Mouse (Mus musculus) left cerebral cortex, postnatal 10 days (tissue): ENCODE measurements around the gene Grrp1. TPM values are rescaled to one million over a fixed set of nuclear protein-coding genes. Genes with fewer than 3 reads are reported as not detected.

Experiments
- DNase-seq, 2 experiments: peaks; one replicate each; pipeline ENCODE4 v3.0.0; 2021 to 2022; ENCODE audit warnings: low spot score in 2 of 2, mixed read lengths in 1 of 2; ENCODE audit errors: extremely low spot score in 1 of 2
- intact Hi-C: fragments of 180-260 bp; cut with DNase I; formaldehyde crosslinking; loops from one replicate; pipeline ENCODE4 v1.15.1; 2025
- total RNA-seq, 2 experiments: library from RNA; stranded (reverse); gene quantifications; 2 replicates each; pipeline ENCODE4 v1.2.3; 2021

Grrp1 gene
- total RNA-seq, 2 experiments from 2014 or later, result 3.3 to 3.7 TPM

DNA sequence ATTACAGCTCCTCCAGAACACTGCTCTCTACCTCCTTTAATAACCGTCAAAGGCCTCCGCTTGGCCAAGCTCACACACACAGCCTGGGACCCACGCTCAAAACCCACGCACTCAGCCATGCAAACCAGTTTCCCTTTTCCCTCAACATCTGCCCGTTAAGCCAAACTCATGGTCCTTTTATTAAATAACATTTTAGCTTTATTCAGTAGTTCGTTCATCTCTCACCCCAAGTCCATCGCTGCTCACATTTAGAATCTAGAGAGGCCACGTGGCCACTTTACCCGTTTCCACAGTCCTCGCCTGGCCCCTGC lies 3.0 kb downstream of the Grrp1 start:
- no peak for DNase-seq
- intact Hi-C loops, result loop anchor here (5.0 kb wide), 2 partner anchors 41 to 106 kb away; no protein-coding TSS in a partner anchor

DNA sequence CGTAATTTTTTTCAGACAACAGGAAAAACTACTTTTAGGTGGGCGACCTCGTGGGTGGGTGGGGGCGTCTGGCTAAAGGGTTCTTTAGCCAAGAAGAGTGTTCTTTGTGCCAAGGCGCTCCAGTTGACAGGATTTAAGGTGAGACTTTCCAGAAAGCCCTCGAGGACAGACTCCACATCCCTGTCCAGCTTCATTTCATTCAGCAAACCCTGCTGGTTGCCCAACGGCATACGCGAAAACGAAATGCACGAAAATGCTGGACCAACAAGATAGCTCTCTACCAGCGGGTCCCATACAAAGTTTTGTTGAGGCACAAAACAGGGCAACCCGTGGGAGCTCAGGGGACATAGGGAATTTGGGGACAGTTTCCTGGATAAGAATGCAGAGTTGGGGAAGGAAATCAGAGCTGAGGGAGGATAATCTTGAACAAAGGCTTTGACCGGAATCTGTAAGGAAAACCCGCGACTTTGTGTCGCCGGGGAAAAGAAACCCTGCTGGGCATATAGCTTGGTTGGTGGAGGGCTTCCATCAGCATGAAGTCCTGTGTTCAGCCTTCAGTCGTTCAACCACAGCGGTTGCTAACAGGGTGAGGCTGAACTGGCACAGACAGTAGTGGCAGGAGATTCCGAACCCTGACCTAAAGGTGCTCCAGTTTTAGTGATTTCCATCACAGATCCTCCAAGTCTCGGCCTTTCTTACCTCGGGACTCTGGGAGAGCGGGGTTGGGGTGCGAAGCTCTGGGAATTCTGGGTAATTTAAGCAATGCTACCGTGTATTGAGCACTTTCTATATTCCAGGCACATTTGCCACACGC lies 3.6 kb downstream of the Grrp1 start:
- no peak for DNase-seq
- intact Hi-C loops, result loop anchor here (5.0 kb wide), 2 partner anchors 42 to 107 kb away; no protein-coding TSS in a partner anchor

DNA sequence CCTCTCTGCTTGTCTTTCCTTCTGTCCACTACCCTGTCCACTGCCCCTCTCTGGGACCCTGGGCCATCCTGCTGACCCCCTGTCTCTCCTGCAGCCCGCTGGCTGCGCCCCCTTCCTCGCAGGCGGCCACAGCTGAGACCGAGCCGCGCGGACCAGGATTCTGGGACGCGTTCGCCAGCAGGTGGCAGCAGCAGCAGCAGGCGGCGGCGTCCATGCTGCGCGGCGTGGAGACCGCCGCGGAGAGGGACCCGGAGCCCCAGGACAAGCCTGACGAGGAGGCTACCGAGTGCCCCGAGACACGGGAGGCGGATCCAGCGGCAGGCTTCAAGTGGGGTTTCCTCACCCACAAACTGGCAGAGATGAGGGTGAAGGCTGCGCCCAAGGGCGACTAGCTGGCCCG lies 4.3 kb downstream of the Grrp1 start:
- DNase-seq, result peak in 1 of 2 experiments; percentile 86

DNA sequence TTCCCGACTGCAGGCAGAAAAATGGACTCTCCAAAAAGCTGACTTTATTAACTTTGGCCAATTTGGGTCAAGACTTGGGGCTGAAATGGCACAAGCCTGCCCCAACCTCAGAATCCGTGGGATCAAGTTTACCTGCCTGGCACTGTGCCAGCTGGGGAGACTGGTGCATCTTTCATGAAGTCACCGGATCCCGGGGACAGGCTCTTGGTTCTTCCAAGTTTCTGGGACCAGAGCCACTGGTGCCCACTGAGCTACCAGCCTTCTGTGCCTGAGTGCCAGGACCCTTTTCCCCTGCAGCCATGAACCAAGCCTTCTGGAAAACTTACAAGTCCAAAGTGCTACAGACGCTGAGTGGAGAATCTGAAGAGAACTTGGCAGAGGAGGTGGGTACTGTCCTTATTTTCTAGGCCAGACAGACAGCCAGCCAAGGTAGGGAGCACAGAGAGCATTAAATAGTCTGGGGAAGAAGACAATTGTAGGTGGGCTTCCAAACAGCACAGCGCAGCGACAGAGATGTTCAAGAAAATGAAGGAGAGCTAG lies 7.1 kb downstream of the Grrp1 start, which contains the start of gene Gm30191:
Gm30191 (plus strand) TSS at position 217 of the 540 bp plus-strand sequence.
- intact Hi-C loops, result no loop called here
- DNase-seq, result no peak

More for the DNA sequence above, 4.3 kb downstream of the Grrp1 start:
- intact Hi-C loops, result loop anchor here (5.0 kb wide), 2 partner anchors 43 to 108 kb away; no protein-coding TSS in a partner anchor

DNA sequence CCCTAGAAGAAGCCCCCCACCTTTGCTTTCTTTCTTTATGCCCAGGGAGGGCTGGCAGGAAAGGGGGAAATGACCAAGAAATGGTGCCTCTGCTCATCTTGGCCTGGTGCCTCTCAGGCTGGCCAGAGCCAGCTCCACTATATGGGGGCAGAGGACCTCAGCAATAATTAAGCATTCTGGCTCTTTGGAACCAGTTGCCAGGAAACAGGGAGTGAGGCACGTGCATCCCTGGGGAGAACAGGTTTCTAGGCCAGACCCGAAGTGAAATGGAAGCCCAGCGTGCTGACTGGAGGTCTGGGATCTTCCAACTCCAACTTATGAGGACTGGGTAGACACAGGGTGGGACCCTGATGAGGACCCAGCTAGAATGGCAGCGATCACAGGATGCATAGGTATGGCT lies 7.7 kb downstream of the Grrp1 start:
- DNase-seq, result no peak
- intact Hi-C loops, result no loop called here

DNA sequence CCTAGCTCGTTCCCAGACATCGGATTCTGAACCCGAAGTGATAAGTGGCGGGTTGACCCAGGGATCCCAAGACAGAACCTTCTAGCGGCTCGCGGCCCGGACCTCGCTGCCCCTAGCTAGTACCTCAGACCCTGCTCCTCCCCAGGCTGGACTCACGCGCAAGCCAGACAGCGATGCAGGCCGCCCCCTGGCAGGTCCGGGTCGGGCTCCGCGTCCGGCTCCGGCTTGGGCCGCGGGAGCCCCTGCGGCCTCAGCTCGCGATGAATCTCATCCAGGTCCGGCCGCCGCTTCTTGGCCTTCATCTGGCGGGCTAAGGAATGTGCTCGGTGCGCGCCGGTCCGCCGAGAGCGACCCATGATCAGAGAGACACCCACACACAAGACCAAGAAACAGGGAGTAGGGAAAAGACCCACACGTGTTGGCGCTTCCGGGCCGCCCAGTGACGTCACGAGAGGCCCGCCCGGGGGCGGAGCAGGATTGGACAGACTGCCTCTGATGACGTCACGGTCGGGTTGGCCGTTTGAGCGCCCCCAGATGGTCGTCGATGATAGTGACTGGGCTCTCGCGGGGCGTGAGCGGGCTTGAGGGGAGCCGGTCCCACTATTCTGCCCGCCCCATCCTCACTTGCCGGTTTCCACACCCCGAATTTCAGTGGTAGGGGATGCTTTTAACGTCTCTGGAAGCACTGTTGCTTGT lies 8.6 kb downstream of the Grrp1 start, which contains the start of gene Zfp593:
Zfp593 (minus strand) TSS at position 445 of the 696 bp plus-strand sequence.
- intact Hi-C loops, result no loop called here

DNA sequence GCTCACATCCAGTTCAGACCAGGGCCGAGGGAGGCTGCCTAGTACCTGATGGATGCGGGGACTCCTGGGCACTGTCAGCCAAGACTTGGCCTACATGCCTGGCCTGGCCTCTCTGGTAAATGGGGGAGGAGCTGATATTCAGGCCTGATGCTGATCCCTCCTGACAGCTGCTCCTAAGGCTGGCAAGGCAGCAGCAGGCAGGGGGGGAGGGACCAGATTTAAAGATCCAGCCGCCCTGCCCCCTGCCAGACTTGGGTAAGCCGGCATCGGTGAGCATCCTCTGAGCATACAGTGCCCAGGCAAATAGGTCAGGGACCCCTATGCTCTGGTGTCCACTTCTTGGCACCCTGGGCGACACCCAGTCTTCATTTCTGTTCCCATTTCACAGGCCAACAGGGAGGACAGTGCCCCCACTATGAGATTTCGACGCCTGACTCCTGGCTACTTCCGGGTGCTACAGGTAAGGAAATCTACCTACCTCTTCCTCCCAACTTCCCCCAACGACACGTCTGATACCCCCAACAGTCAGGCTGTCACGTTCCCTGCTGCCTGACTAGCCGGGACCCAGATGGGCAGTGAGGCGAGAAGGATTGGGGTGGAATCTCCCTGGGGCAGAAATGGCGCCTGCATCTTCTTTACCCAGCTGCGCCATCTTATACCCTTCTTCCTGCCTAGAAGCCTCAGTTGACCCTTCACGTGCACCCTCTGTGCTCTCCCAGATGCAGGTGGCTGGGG lies 10.2 kb downstream of the Grrp1 start, which contains the start of gene E130218I03Rik:
E130218I03Rik (plus strand) TSS at position 147 of the 735 bp plus-strand sequence.
- intact Hi-C loops, result no loop called here
- no peak for DNase-seq

More for the DNA sequence above, 8.6 kb downstream of the Grrp1 start, which contains the start of gene Zfp593:
- DNase-seq, result peak; percentile 93 to 96

DNA sequence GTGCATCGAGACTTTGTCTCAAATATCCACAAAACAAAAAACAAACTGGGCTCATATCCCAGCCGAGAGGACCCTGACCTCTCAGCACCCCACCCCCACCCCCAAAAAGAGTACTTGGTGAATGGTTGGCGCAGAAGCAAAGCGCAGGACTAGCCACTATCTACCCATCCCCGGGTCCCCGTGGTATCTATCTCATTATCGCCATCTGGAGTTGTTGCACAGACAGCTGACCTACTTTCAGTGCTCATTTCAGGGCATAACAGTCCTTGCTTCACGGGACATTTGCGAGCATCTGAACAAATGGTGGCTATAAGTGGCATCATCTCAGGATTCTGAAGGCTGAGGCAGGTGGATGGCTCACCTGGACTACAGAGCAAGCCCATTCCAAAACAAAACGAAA lies 15.2 kb downstream of the Grrp1 start:
- DNase-seq, result no peak
- intact Hi-C loops, result no loop called here

DNA sequence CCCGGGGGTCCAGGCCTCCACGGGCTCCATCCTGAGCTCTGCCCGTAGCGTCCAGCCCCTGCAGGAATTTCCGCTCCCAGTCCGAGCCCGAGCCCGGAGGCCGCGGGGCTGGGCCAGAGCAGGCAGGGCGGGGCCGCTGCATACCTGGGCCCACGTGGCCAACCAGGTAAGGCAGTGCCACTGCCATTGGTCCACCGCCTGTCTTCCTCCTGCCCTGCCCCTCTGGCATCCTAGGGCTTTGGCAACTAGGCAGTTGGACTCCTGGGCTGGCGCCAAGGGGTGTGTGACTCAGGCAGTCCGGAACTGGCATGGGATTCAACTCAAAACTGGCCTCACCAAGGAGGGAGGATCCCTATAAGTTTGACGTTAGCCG lies 15.6 kb downstream of the Grrp1 start, which contains the start of gene Cnksr1:
Cnksr1 (minus strand) TSS at position 121 of the 373 bp plus-strand sequence.
- intact Hi-C loops, result no loop called here
- peak in 1 of 2 experiments; percentile 72 for DNase-seq

DNA sequence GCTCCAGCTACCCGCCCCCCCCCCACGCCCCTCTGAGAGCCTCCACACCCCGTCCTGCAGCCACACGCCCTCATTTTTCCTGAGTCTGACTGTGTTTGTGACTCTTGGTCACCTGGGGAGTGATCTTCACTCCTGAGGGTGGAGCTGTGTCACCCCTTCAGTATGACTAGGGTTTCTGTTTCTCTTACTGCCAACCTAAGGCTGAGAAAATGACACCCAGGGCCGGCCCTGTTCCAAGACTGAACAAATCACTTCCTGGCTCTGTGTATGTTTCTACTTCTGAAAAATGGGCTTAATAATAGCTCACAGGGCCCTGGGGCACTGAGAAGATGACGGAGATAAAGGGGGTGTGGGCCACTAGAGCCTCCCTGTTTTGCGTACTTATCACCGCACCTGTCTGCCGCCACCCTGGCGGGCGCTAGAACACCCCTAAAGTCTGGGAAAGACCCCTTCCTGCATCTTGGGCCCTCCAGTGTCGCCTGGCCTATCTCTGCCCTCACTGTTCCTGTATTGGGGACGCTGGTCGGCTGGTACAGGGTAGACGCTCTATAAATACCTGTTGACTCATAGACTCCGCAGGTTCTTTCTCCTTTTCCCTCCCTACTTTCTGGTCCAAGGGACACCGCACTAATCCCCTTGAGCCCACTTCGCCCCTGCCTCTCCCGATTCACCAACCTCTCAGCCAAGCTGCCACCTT lies 16.2 kb downstream of the Grrp1 start:
- intact Hi-C loops, result no loop called here

DNA sequence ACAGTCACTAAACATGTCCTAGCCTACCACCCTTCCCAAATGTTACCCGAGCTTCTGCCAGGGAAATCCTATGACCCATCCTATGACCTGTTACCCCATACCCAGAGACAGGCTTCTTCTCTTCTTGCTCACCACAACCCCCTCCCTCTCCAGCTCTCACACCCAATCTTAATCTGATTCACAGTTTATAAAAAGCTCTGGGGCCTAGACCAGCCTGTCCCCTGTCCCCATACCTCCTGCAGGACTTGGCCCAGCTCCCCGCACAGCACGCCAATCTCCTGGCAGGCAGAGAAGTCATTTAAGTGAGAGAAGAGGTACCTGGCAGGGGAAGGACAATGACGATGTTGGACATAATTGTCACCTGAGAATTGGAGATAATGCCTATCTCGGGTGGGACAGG lies 19.0 kb downstream of the Grrp1 start:
- no peak for DNase-seq
- intact Hi-C loops, result no loop called here

More for the DNA sequence above, 16.2 kb downstream of the Grrp1 start:
- DNase-seq, result no peak

DNA sequence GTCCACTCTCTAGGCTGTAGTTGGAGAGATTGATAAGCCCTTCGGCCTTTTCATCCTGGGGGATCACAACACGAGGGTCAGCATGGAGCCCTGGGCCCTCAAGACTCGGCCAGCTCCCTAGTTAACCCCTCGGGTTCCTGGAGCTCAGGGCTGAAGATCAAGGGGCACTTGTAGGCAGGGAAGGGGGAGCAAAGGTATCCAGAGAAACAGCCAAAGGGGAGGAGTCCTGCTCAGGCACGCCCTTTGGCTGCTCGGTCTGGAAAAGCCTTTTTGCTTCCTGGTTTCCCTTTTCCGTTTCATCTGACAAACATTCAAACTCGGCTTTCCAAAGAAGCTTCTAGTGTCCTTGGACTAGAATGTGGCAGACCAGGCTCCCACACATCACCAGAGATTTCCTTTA lies 23.5 kb downstream of the Grrp1 start:
- DNase-seq, result no peak
- intact Hi-C loops, result no loop called here

DNA sequence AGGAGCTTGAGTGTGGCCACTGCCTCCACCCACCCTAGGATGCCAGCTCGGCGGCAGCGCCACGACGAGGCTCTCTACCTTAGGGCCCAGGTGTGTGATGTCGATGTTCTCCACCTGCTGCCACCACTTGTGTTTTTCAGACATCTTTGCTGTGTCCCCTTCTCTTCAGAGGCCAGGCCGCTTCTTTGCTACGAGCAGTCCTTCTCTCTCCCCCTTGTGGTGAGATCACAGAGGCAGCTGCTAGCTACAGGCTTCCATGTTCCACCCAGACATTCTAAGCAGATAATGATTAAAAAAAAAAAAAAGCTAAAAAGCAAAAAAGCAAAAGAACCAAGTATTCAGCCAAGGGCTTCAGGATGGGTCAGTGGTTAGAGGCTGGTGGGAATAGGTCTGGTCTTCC lies 26.7 kb downstream of the Grrp1 start, which contains the start of gene Catsper4:
Catsper4 (minus strand) TSS at position 190 of the 400 bp plus-strand sequence.
- intact Hi-C loops, result no loop called here
- DNase-seq, result peak in 1 of 2 experiments; percentile 27

DNA sequence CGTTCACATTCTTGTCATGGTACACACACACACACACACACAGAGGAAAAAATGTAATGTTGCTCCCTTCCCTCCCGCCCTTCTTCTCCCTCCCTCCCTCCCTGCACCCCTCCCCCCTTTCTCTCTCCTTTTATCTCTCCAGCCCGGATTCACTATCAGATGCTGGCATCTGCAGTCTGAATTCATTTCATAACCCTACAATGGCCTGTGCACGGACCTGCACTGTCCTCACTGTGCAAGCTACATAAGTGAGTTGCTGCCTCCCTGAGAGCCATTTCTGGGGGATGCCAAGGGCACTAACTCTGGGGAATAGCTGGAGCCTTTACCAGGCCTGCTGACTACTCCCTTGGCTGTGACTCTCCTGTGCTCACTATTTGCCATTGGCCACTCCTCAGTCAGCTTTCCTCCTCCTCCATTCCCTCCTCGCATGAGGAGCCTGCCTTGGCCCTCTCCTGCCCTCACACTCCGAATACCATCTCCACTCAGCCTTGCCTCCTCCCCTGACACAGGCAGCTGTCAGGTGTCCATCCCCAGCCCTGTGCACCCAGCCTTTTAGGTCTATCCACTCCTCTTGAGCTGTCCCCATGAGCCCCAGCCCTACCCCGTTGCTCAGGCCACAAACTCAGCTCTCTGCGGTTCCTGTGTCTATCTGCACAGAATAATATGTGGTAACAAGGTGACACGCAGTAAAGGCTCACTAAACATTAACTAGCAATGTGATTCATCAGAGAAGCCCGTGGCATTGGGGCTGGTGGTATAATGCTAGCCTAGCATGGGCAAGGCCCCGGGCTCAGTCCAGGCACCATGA lies 30.9 kb downstream of the Grrp1 start:
- no peak for DNase-seq
- intact Hi-C loops, result no loop called here

DNA sequence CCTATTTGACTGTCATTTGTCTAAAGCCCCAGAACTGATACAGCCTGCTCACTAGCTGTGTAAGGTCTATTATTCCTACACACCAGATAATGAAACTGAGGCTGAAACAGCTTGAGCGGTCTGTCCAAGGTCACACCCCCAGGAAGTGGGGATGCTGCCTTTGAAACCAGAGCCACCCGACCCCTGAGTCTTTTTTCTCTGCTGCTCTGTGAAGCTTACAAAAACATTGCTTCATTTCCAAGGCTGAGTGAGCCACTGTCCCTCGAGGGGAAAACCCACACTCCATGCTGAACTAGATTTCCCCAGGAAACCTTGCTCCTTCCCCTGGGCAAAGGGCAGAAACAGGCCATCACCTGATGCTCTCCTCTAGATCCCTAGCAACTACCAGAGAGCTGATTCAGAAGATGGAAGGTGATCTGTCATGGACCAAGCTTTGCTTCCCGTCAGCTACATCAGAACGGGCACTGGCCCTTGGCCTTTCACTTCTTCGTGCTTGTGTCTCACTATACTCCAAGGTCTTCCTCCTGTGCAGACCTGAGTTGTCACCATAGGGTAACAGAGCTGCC lies 47.3 kb downstream of the Grrp1 start:
- intact Hi-C loops, result loop anchor here (10.0 kb wide), 1 partner anchor 118 kb away; no protein-coding TSS in a partner anchor
- no peak for DNase-seq

DNA sequence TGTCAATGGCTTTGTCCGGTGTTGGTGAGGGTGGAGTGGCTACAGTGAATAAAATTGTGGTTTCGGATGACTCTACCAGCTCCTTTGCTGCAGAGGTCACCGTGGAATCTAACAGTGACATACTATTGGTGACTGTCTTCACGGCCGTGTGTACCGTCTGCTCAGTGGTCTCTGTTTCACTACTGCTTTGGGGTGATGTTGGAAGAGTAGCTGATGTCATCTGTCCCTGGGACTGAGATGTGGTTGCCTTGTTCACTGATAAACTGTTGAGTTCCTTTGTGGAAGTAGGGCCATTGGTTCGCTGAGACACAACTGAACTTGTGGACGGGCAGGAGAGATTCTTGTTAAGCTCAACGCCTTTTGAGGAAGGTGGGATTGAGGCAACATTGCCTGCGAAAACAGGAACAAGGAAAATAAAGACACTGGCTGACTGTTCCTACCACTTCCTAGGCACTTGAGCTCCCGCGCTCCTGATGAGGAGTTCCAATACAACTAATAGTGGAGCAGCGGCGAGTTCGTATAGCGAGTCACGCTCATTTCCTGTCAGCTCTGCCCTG lies 50.5 kb downstream of the Grrp1 start:
- DNase-seq, result no peak
- intact Hi-C loops, result loop anchor here (10.0 kb wide), 1 partner anchor 121 kb away; no protein-coding TSS in a partner anchor

DNA sequence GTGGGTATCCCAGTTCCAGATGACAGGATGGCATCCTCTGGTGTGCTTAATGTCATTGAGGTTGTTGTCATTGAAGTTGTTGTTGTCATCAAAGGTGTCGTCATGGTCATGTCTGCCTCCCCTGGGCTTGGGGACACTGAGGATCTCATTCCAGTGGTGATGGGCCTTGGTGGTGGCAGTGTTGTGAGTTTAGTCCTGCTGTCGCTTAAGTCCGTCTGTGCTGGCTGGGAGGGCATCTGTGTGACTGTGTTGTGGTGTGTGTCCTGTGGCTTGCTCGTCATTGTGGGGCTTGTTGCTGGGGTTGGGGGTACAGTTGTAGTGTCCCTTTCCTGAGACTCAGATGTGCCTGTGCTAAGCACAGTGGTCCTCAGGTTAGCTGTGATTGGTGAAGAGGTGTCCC lies 51.0 kb downstream of the Grrp1 start, which contains the start of gene Gm7534:
Gm7534 (minus strand) TSS at position 101 of the 400 bp plus-strand sequence.
- no peak for DNase-seq
- intact Hi-C loops, result loop anchor here (10.0 kb wide), 1 partner anchor 122 kb away; no protein-coding TSS in a partner anchor
